Mouse (Mus musculus) midbrain, embryonic 16.5 days (tissue): ENCODE data around the gene Grhl1. TPM values are rescaled to one million over a fixed set of nuclear protein-coding genes. Genes with fewer than 3 reads are reported as not detected.
"Not testable (repeated sequence)": the region's sequence is repeated elsewhere in the genome, so short reads cannot be mapped to it uniquely, and the experiment has no call there.

Source experiments
- ATAC-seq: fragments of 200-750 bp; cut with Nextera tagmentation; 2 replicates; pipeline ENCODE4 v1.8.0; 2017; ENCODE audit warnings: moderate TSS enrichment
- H3K27ac ChIP-seq: fragments of 300-500 bp; sonication (generic); 2 replicates; pipeline ENCODE4 v1.5.1; 2014; ENCODE audit warnings: mild to moderate bottlenecking, low read length, mixed read lengths
- H3K27me3 ChIP-seq: fragments of 300-500 bp; sonication (generic); 2 replicates; pipeline ENCODE4 v1.6.1; 2014; ENCODE audit warnings: low read depth, low read length, mixed read lengths; ENCODE audit not compliant: control insufficient read depth, insufficient read depth
- H3K36me3 ChIP-seq: fragments of 300-500 bp; sonication (generic); 2 replicates; pipeline ENCODE4 v1.6.1; 2014; ENCODE audit warnings: mild to moderate bottlenecking, low read length, moderate library complexity, mixed read lengths; ENCODE audit not compliant: control insufficient read depth, insufficient read depth
- H3K4me1 ChIP-seq: fragments of 300-500 bp; sonication (generic); 2 replicates; pipeline ENCODE4 v1.6.1; 2014; ENCODE audit warnings: mild to moderate bottlenecking, low read length, mixed read lengths; ENCODE audit not compliant: control insufficient read depth, insufficient read depth
- H3K4me2 ChIP-seq: fragments of 300-500 bp; sonication (generic); 2 replicates; pipeline ENCODE4 v1.6.1; 2014; ENCODE audit warnings: mild to moderate bottlenecking, low read length, mixed read lengths
- H3K4me3 ChIP-seq: fragments of 300-500 bp; sonication (generic); 2 replicates; pipeline ENCODE4 v1.5.1; 2014; ENCODE audit warnings: low read depth, mild to moderate bottlenecking, low read length, moderate library complexity, mixed read lengths
- H3K9ac ChIP-seq: fragments of 300-500 bp; sonication (generic); 2 replicates; pipeline ENCODE4 v1.6.1; 2014; ENCODE audit warnings: low read depth, low read length, mixed read lengths
- H3K9me3 ChIP-seq: fragments of 300-500 bp; sonication (generic); replicated peaks from 2 replicates; pipeline ENCODE4 v1.6.1; 2014; ENCODE audit warnings: mild to moderate bottlenecking, low read length, mixed read lengths; ENCODE audit not compliant: control insufficient read depth, poor library complexity, severe bottlenecking
- WGBS: fragments of 180-500 bp; shearing (Covaris S2); extraction: QIAGEN DNeasy Blood & Tissue Kit; methylation state at CpG from one replicate; pipeline ENCODE4 v1.1.7; 2014; 5-methylcytosine and 5-hydroxymethylcytosine counted together
- polyA plus RNA-seq: library from polyadenylated mRNA; unstranded; fragments of >200 nt; fragmentation: Nextera tagmentation; extraction: Ambion mirVana; gene quantifications from 2 replicates; pipeline ENCODE4 v1.2.1, GENCODE M21; 2015

The Grhl1 gene
- polyA plus RNA-seq, 1 experiment from 2014 or later: 1.7 TPM

DNA sequence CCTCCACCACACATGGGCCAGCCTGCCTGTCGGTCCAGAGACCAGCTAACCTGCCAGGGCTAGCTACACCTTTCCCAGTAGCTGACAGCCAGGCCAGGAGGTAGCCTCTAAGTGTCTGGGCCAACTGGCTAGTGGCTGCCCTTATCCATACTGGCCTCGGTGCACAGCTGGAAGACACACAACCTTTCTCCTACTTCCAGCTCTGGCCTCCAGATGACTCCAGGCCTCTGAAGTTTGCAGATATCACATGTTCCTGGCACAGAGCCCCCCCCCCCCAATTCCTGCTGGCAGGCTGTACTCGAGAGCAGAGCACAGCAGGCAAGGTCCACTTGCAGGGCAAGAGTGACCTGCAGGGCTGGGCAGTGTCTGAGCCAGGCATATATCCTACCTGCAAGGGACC lies 55.1 kb downstream of the Grhl1 start:
- Histone ChIP-seq H3K27ac (no peak overlapping the region), H3K4me2 (no peak overlapping the region), H3K4me3 (no peak overlapping the region), H3K9me3 (no peaks in the 10 kb centered on the region), H3K36me3 (no peaks in the 10 kb centered on the region), H3K9ac (no peak overlapping the region), H3K4me1 (peaks cover 7% of the 10 kb centered on the region; the same call in 1 of the 2 replicates), H3K27me3 (no peaks in the 10 kb centered on the region)
- no peak for ATAC-seq
- 47% methylated on average over 3 of the region's 3 CpGs for WGBS

GRCm38 (mm10) chr12:24630220-24630619 lies 58.1 kb downstream of the Grhl1 start:
- Histone ChIP-seq H3K4me2 (no peak overlapping the region), H3K27me3 (no peaks in the 10 kb centered on the region), H3K27ac (no peak overlapping the region), H3K9ac (no peak overlapping the region), H3K4me3 (no peak overlapping the region), H3K36me3 (no peaks in the 10 kb centered on the region), H3K4me1 (no peaks in the 10 kb centered on the region), H3K9me3 (no peaks in the 10 kb centered on the region)
- ATAC-seq: no peak
- 76% methylated on average over 1 of the region's 1 CpGs for WGBS

DNA sequence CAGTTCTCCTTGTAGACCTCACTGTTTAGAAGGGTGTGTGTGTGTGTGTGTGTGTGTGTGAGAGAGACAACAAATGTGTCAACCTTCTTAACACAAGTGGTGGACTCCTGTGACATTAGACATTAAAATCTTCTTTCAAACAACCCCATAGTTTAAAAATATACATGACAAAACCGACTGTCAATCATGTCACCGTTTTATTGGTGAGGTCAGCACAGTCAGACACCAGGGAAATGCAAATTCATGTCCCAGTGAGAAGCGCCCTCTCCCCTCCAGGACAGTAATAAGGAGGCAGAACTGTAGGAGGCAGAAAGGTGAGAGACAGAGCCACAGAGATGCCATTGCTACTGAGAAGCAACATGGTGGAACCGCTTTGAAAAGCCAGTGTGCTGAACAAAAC lies 60.3 kb downstream of the Grhl1 start:
- H3K9me3 ChIP-seq: no peaks in the 10 kb centered on the region
- H3K4me3 ChIP-seq: no peak overlapping the region
- 57% methylated on average over 4 of the region's 4 CpGs for WGBS
- no peak overlapping the region for H3K9ac ChIP-seq
- H3K4me1 ChIP-seq: no peaks in the 10 kb centered on the region
- no peaks in the 10 kb centered on the region for H3K36me3 ChIP-seq
- H3K27me3 ChIP-seq: no peaks in the 10 kb centered on the region
- no peak overlapping the region for H3K27ac ChIP-seq
- ATAC-seq: no peak
- H3K4me2 ChIP-seq: no peak overlapping the region

GRCm38 (mm10) chr12:24633753-24634191 lies 61.7 kb downstream of the Grhl1 start:
- H3K9me3 ChIP-seq: no peaks in the 10 kb centered on the region
- no peak overlapping the region for H3K4me3 ChIP-seq
- WGBS: 74% methylated on average over 1 of the region's 1 CpGs
- no peak overlapping the region for H3K27ac ChIP-seq
- no peaks in the 10 kb centered on the region for H3K27me3 ChIP-seq
- no peak overlapping the region for H3K9ac ChIP-seq
- no peaks in the 10 kb centered on the region for H3K36me3 ChIP-seq
- no peaks in the 10 kb centered on the region for H3K4me1 ChIP-seq
- H3K4me2 ChIP-seq: no peak overlapping the region
- no peak for ATAC-seq

GRCm38 (mm10) chr12:24634212-24634611 lies 62.1 kb downstream of the Grhl1 start:
- ATAC-seq: no peak
- H3K36me3 ChIP-seq: no peaks in the 10 kb centered on the region
- WGBS: 87% methylated on average over 4 of the region's 4 CpGs

DNA sequence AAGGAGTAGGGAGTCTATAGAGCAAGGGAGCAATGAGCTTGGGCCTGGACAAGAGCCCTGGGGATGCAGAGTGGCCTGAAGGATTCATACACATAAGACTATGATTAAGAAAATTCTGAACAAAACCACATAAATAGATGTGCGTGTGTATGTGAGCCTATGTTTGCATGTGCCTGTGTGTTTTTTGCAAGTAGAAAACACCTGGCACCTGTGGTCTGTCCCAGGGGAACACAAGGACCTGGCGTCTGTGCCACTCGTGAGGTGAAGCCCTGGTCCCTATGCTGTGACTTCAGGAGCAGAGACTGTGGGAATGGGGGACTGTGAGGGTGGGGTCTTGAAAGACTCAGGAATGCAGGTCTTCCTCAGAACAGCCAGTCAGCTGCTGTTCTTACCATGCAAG lies 62.6 kb downstream of the Grhl1 start:
- Histone ChIP-seq H3K4me3 (no peak overlapping the region), H3K27me3 (no peaks in the 10 kb centered on the region), H3K36me3 (no peaks in the 10 kb centered on the region), H3K4me1 (no peaks in the 10 kb centered on the region), H3K9me3 (no peaks in the 10 kb centered on the region), H3K27ac (no peak overlapping the region), H3K4me2 (no peak overlapping the region), H3K9ac (no peak overlapping the region)
- 85% methylated on average over 3 of the region's 3 CpGs for WGBS
- ATAC-seq: no peak

More at GRCm38 (mm10) chr12:24634212-24634611, 62.1 kb downstream of the Grhl1 start:
- no peak overlapping the region for H3K4me3 ChIP-seq
- H3K9me3 ChIP-seq: no peaks in the 10 kb centered on the region
- no peak overlapping the region for H3K27ac ChIP-seq
- no peak overlapping the region for H3K4me2 ChIP-seq
- no peak overlapping the region for H3K9ac ChIP-seq
- H3K27me3 ChIP-seq: no peaks in the 10 kb centered on the region
- H3K4me1 ChIP-seq: no peaks in the 10 kb centered on the region

- not testable (repeated sequence) for H3K9me3 ChIP-seq, ATAC-seq, H3K4me1 ChIP-seq, H3K9ac ChIP-seq, H3K27ac ChIP-seq, H3K4me2 ChIP-seq, H3K36me3 ChIP-seq, H3K4me3 ChIP-seq, H3K27me3 ChIP-seq
- 96% methylated on average over 10 of the region's 10 CpGs for WGBS
Observed at GRCm38 (mm10) chr12:24638787-24639186, 66.7 kb downstream of the Grhl1 start.

GRCm38 (mm10) chr12:24642370-24642802 lies 70.3 kb downstream of the Grhl1 start:
- no peak overlapping the region for H3K9ac ChIP-seq
- no peaks in the 10 kb centered on the region for H3K9me3 ChIP-seq
- H3K4me1 ChIP-seq: peaks cover 4% of the 10 kb centered on the region; the same call in 1 of the 2 replicates
- ATAC-seq: peak; percentile 90
- peak overlapping the region; percentile 56 for H3K27ac ChIP-seq
- H3K4me3 ChIP-seq: no peak overlapping the region
- no peaks in the 10 kb centered on the region for H3K27me3 ChIP-seq
- no peak overlapping the region for H3K4me2 ChIP-seq
- no peaks in the 10 kb centered on the region for H3K36me3 ChIP-seq
- WGBS: 57% methylated on average over 4 of the region's 4 CpGs

DNA sequence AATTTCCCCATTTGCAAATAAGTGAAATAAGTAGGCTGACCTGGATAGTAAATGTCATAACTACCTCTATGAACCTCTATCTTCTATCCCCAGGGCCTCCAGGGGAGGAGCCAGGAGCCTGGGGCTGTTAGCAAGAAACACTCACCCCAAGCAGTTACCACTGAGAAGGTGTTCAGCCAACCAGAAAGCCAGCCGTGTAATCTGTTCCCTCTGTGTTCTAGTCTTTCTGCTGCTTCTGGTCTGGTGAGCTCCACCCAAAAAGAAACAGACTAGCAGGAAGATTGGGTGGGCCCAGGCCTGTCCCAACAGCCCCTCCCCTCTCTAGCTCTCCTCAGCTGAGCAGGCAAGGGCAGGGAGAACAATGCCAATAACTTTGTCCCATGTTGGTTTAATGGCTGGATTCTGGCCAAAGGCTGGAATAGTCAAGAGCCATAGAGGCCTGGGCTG lies 72.1 kb downstream of the Grhl1 start:
- H3K4me1 ChIP-seq: peaks cover 4% of the 10 kb centered on the region; the same call in 1 of the 2 replicates
- 40% methylated on average over 1 of the region's 1 CpGs for WGBS
- no peak overlapping the region for H3K9ac ChIP-seq

More for the DNA sequence above, 72.1 kb downstream of the Grhl1 start:
- no peak overlapping the region for H3K4me2 ChIP-seq
- ATAC-seq: no peak
- no peak overlapping the region for H3K27ac ChIP-seq
- H3K27me3 ChIP-seq: no peaks in the 10 kb centered on the region
- no peaks in the 10 kb centered on the region for H3K36me3 ChIP-seq
- no peak overlapping the region for H3K4me3 ChIP-seq
- no peaks in the 10 kb centered on the region for H3K9me3 ChIP-seq
